Mouse (Mus musculus): ENCODE data around the gene Nt5c3. TPM values are rescaled to one million over a fixed set of nuclear protein-coding genes. Genes with fewer than 3 reads are reported as not detected.

Gene Nt5c3
- polyA plus RNA-seq, 1 experiment from 2014 or later, result 98.5 TPM

GRCm38 (mm10) chr6:56856748-56857147 lies 67.0 kb downstream of the Nt5c3 start:
- WGBS, result 80% methylated on average over 5 of the region's 5 CpGs
- no peaks in the 10 kb centered on the region for H3K9me3 ChIP-seq

GRCm38 (mm10) chr6:56854803-56855202 lies 68.9 kb downstream of the Nt5c3 start:
- no peaks in the 10 kb centered on the region for H3K36me3 ChIP-seq
- no peaks in the 10 kb centered on the region for H3K27me3 ChIP-seq
- H3K9ac ChIP-seq (replicated peaks), result no peak overlapping the region
- no peak overlapping the region for H3K4me2 ChIP-seq (replicated peaks)
- WGBS, result 92% methylated on average over 8 of the region's 8 CpGs
- H3K4me3 ChIP-seq, result no peak overlapping the region
- H3K4me1 ChIP-seq, result no peaks in the 10 kb centered on the region
- H3K9me3 ChIP-seq, result no peaks in the 10 kb centered on the region
- ATAC-seq (ENCODE audit: low FRiP score, low read depth), result no peak
- no peak overlapping the region for H3K27ac ChIP-seq (replicated peaks)

More at GRCm38 (mm10) chr6:56856748-56857147, 67.0 kb downstream of the Nt5c3 start:
- Histone ChIP-seq H3K27me3 (no peaks in the 10 kb centered on the region), H3K9ac (replicated peaks) (no peak overlapping the region), H3K36me3 (no peaks in the 10 kb centered on the region), H3K27ac (replicated peaks) (no peak overlapping the region), H3K4me2 (replicated peaks) (no peak overlapping the region), H3K4me3 (no peak overlapping the region), H3K4me1 (no peaks in the 10 kb centered on the region)
- no peak for ATAC-seq (ENCODE audit: low FRiP score, low read depth)

GRCm38 (mm10) chr6:56850315-56850714 lies 73.4 kb downstream of the Nt5c3 start:
- no peak for ATAC-seq (ENCODE audit: low FRiP score, low read depth)
- WGBS, result 63% methylated on average over 7 of the region's 7 CpGs

GRCm38 (mm10) chr6:56848974-56849373 lies 74.8 kb downstream of the Nt5c3 start:
- Histone ChIP-seq H3K27ac (replicated peaks) (no peak overlapping the region), H3K9ac (replicated peaks) (no peak overlapping the region), H3K4me3 (no peak overlapping the region), H3K27me3 (no peaks in the 10 kb centered on the region), H3K9me3 (no peaks in the 10 kb centered on the region), H3K36me3 (no peaks in the 10 kb centered on the region), H3K4me2 (replicated peaks) (no peak overlapping the region), H3K4me1 (no peaks in the 10 kb centered on the region)
- ATAC-seq (ENCODE audit: low FRiP score, low read depth), result no peak
- 88% methylated on average over 3 of the region's 3 CpGs for WGBS

More at GRCm38 (mm10) chr6:56850315-56850714, 73.4 kb downstream of the Nt5c3 start:
- Histone ChIP-seq H3K27ac (replicated peaks) (no peak overlapping the region), H3K9ac (replicated peaks) (no peak overlapping the region), H3K4me1 (no peaks in the 10 kb centered on the region), H3K9me3 (no peaks in the 10 kb centered on the region), H3K4me2 (replicated peaks) (no peak overlapping the region), H3K27me3 (no peaks in the 10 kb centered on the region), H3K4me3 (no peak overlapping the region), H3K36me3 (no peaks in the 10 kb centered on the region)

- Histone ChIP-seq H3K4me2 (replicated peaks) (no peak overlapping the region), H3K27me3 (no peaks in the 10 kb centered on the region), H3K27ac (replicated peaks) (no peak overlapping the region), H3K9me3 (no peaks in the 10 kb centered on the region), H3K4me1 (no peaks in the 10 kb centered on the region), H3K9ac (replicated peaks) (no peak overlapping the region), H3K36me3 (no peaks in the 10 kb centered on the region), H3K4me3 (no peak overlapping the region)
- 96% methylated on average over 2 of the region's 2 CpGs for WGBS
- no peak for ATAC-seq (ENCODE audit: low FRiP score, low read depth)
Observed at GRCm38 (mm10) chr6:56844365-56844764, 79.4 kb downstream of the Nt5c3 start.

- 75% methylated on average over 3 of the region's 3 CpGs for WGBS
- H3K4me3 ChIP-seq, result no peak overlapping the region
Observed at GRCm38 (mm10) chr6:56843229-56843628, 80.5 kb downstream of the Nt5c3 start.

GRCm38 (mm10) chr6:56837621-56838020 lies 86.1 kb downstream of the Nt5c3 start:
- Histone ChIP-seq H3K4me2 (replicated peaks) (no peak overlapping the region), H3K9ac (replicated peaks) (no peak overlapping the region), H3K4me3 (no peak overlapping the region), H3K36me3 (no peaks in the 10 kb centered on the region), H3K27me3 (peaks cover 4% of the 10 kb centered on the region; the same call in 1 of the 2 replicates), H3K9me3 (no peaks in the 10 kb centered on the region), H3K27ac (replicated peaks) (no peak overlapping the region), H3K4me1 (no peaks in the 10 kb centered on the region)
- 89% methylated on average over 3 of the region's 3 CpGs for WGBS
- ATAC-seq (ENCODE audit: low FRiP score, low read depth), result no peak

More at GRCm38 (mm10) chr6:56843229-56843628, 80.5 kb downstream of the Nt5c3 start:
- Histone ChIP-seq H3K36me3 (no peaks in the 10 kb centered on the region), H3K27ac (replicated peaks) (no peak overlapping the region), H3K9me3 (no peaks in the 10 kb centered on the region), H3K4me2 (replicated peaks) (no peak overlapping the region), H3K4me1 (no peaks in the 10 kb centered on the region), H3K9ac (replicated peaks) (no peak overlapping the region), H3K27me3 (no peaks in the 10 kb centered on the region)
- ATAC-seq (ENCODE audit: low FRiP score, low read depth), result no peak

GRCm38 (mm10) chr6:56837166-56837565 lies 86.6 kb downstream of the Nt5c3 start:
- ATAC-seq (ENCODE audit: low FRiP score, low read depth), result no peak
- H3K4me2 ChIP-seq (replicated peaks), result no peak overlapping the region
- H3K36me3 ChIP-seq, result no peaks in the 10 kb centered on the region
- no peak overlapping the region for H3K9ac ChIP-seq (replicated peaks)
- H3K9me3 ChIP-seq, result no peaks in the 10 kb centered on the region
- no peaks in the 10 kb centered on the region for H3K4me1 ChIP-seq
- 97% methylated on average over 12 of the region's 12 CpGs for WGBS
- H3K27ac ChIP-seq (replicated peaks), result no peak overlapping the region
- no peak overlapping the region for H3K4me3 ChIP-seq
- H3K27me3 ChIP-seq, result peaks cover 4% of the 10 kb centered on the region; the same call in 1 of the 2 replicates

- no peak overlapping the region for H3K4me2 ChIP-seq (replicated peaks)
- no peak for ATAC-seq (ENCODE audit: low FRiP score, low read depth)
- peaks cover 4% of the 10 kb centered on the region; the same call in 1 of the 2 replicates for H3K27me3 ChIP-seq
- 82% methylated on average over 10 of the region's 10 CpGs for WGBS
- H3K36me3 ChIP-seq, result no peaks in the 10 kb centered on the region
- H3K4me3 ChIP-seq, result no peak overlapping the region
- no peaks in the 10 kb centered on the region for H3K4me1 ChIP-seq
- H3K9ac ChIP-seq (replicated peaks), result no peak overlapping the region
- no peaks in the 10 kb centered on the region for H3K9me3 ChIP-seq
- no peak overlapping the region for H3K27ac ChIP-seq (replicated peaks)
Observed at GRCm38 (mm10) chr6:56835532-56835931, 88.2 kb downstream of the Nt5c3 start.

- Histone ChIP-seq H3K4me1 (no peaks in the 10 kb centered on the region), H3K9ac (replicated peaks) (no peak overlapping the region), H3K9me3 (no peaks in the 10 kb centered on the region), H3K27me3 (peaks cover 4% of the 10 kb centered on the region; the same call in 1 of the 2 replicates), H3K36me3 (no peaks in the 10 kb centered on the region), H3K4me2 (replicated peaks) (no peak overlapping the region), H3K27ac (replicated peaks) (no peak overlapping the region), H3K4me3 (no peak overlapping the region)
- 54% methylated on average over 5 of the region's 5 CpGs for WGBS
- ATAC-seq (ENCODE audit: low FRiP score, low read depth), result no peak
Observed at GRCm38 (mm10) chr6:56834769-56835168, 89.0 kb downstream of the Nt5c3 start.

GRCm38 (mm10) chr6:56832830-56833229 lies 90.9 kb downstream of the Nt5c3 start:
- Histone ChIP-seq H3K27me3 (peaks cover 4% of the 10 kb centered on the region; the same call in 1 of the 2 replicates), H3K9me3 (no peaks in the 10 kb centered on the region), H3K36me3 (no peaks in the 10 kb centered on the region), H3K27ac (replicated peaks) (no peak overlapping the region), H3K4me1 (no peaks in the 10 kb centered on the region), H3K9ac (replicated peaks) (no peak overlapping the region), H3K4me3 (no peak overlapping the region), H3K4me2 (replicated peaks) (peak overlapping the region; percentile 83)
- ATAC-seq (ENCODE audit: low FRiP score, low read depth), result no peak

- Histone ChIP-seq H3K36me3 (no peaks in the 10 kb centered on the region), H3K9me3 (no peaks in the 10 kb centered on the region), H3K27me3 (peaks cover 4% of the 10 kb centered on the region; the same call in 1 of the 2 replicates), H3K27ac (replicated peaks) (peak overlapping the region; percentile 35; the same call in 1 of the 2 replicates), H3K9ac (replicated peaks) (peak overlapping the region; percentile 61), H3K4me2 (replicated peaks) (peak overlapping the region; percentile 83), H3K4me3 (peak overlapping the region; percentile 61), H3K4me1 (no peaks in the 10 kb centered on the region)
- no peak; the same call in 1 of the 2 replicates for ATAC-seq (ENCODE audit: low FRiP score, low read depth)
- WGBS, result 3% methylated on average over 15 of the region's 15 CpGs
Observed at GRCm38 (mm10) chr6:56832407-56832796, 91.3 kb downstream of the Nt5c3 start.
